Mouse (Mus musculus): ENCODE data around the gene Cnga3. TPM values are rescaled to one million over a fixed set of nuclear protein-coding genes. Genes with fewer than 3 reads are reported as not detected.

Cnga3 gene
- total and polyA plus RNA-seq, 2 experiments from 2014 or later, result 0.10 to 3.0 TPM

DNA sequence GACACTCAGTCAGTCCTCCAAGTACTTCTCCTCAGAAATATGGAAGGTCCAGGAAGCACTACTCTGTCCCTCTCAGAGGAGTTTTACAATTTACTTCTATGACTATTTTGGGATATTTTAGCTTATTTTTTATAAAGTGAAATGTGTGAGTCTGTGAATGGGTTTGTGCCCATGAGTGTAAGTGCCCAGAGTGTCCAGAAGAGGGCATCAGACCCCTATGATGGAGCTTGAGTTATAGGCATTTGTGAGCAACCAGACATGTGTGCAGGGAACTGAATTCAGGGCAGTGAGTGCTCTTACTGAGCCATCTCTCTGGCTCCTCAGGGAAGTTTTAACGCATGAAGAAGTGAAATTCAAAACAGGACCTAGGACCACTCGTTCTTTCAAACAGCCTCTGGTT lies 44.2 kb downstream of the Cnga3 start:
- WGBS, result 96% methylated on average over 2 of the region's 2 CpGs
- Histone ChIP-seq H3K9ac (replicated peaks; ENCODE audit: low read length) (no peak overlapping the region), H3K4me1 (ENCODE audit: insufficient read depth, low read length) (no peaks in the 10 kb centered on the region), H3K27me3 (ENCODE audit: insufficient read depth, low read length) (no peaks in the 10 kb centered on the region), H3K4me3 (ENCODE audit: low read length) (no peak overlapping the region), H3K4me2 (ENCODE audit: low read depth, low read length) (no peak overlapping the region), H3K27ac (no peak overlapping the region), H3K36me3 (ENCODE audit: insufficient read depth, low read length) (no peaks in the 10 kb centered on the region), H3K9me3 (ENCODE audit: low read length) (no peaks in the 10 kb centered on the region)
- TF ChIP-seq CTCF (IDR thresholded peaks at IDR 0.05; ENCODE audit: low read depth), result no peak
- ATAC-seq, result no peak
- no peak for DNase-seq (ENCODE audit: low spot score)

DNA sequence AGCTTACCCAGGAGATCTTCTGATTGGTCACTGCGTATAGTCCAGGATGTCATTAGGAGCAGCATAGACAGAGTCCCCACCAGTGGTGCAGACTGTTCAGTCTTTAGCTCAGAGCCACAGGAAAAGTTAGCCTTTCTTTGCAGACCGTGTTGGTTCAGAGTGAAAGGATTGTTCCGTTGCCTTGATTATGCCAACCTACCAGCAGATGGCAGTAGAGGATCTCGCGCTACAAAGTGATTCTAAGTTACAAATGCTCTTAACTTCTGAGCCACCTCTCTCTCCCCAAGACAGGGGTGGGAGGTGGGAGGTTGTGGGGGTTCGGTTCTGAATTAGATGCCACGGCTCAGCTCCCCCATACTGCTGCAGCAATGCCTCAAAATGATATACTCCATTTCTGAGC lies 58.2 kb downstream of the Cnga3 start:
- Histone ChIP-seq H3K36me3 (ENCODE audit: insufficient read depth, low read length) (no peaks in the 10 kb centered on the region), H3K4me1 (ENCODE audit: insufficient read depth, low read length) (no peaks in the 10 kb centered on the region), H3K27me3 (ENCODE audit: insufficient read depth, low read length) (no peaks in the 10 kb centered on the region), H3K27ac (no peak overlapping the region), H3K9ac (replicated peaks; ENCODE audit: low read length) (no peak overlapping the region), H3K4me3 (ENCODE audit: low read length) (no peak overlapping the region), H3K4me2 (ENCODE audit: low read depth, low read length) (no peak overlapping the region), H3K9me3 (ENCODE audit: low read length) (no peaks in the 10 kb centered on the region)
- WGBS, result 7% methylated on average over 7 of the region's 7 CpGs
- peak; percentile 96 for TF ChIP-seq CTCF (IDR thresholded peaks at IDR 0.05; ENCODE audit: low read depth)
- ATAC-seq (peak; percentile 70), DNase-seq (ENCODE audit: low spot score) (peak; percentile 88)

DNA sequence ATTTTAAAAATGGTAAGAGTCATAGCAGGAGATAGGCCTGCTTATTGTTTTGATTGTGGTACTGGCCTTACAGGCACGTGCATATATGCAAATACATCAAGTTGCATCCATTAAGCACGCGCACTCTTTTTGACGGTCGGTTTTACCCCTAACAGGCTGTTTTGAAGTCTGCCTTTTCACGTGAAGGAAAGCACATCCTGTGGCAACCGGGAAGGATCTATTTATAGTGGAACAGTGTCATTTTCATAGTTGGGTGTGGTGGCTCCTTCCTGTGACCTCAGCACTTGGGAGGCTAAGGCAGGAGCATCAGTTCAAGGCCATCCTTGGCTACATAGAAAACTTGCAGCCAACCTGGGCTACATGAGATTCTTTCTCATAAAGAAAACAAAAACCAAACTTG lies 72.3 kb downstream of the Cnga3 start:
- Histone ChIP-seq H3K27ac (no peak overlapping the region), H3K9ac (replicated peaks; ENCODE audit: low read length) (no peak overlapping the region), H3K36me3 (ENCODE audit: insufficient read depth, low read length) (no peaks in the 10 kb centered on the region), H3K4me3 (ENCODE audit: low read length) (no peak overlapping the region), H3K9me3 (ENCODE audit: low read length) (no peaks in the 10 kb centered on the region), H3K4me1 (ENCODE audit: insufficient read depth, low read length) (peaks cover 2% of the 10 kb centered on the region; the same call in 1 of the 2 replicates), H3K27me3 (ENCODE audit: insufficient read depth, low read length) (no peaks in the 10 kb centered on the region), H3K4me2 (ENCODE audit: low read depth, low read length) (no peak overlapping the region)
- ATAC-seq, result no peak
- 74% methylated on average over 7 of the region's 7 CpGs for WGBS
- DNase-seq (ENCODE audit: low spot score), result no peak
- TF ChIP-seq CTCF (IDR thresholded peaks at IDR 0.05; ENCODE audit: low read depth), result no peak

DNA sequence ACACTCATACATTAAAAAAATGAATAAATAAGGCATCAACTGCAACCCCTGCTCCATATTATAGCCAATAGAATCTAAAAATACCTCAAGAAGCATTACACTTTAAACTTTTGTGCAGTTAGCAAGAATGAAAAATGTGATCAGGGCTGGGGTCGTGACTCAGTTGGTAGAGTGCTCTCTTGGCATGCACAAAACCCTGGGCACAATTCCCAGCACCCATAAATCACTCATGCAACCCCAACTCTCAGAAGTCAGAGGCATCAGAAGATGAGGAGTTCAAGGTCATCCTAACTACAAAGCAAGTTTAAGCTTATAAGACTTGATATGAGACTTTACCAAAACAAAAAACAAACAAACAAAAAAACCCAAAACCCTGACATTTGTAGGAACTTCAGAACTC lies 73.5 kb downstream of the Cnga3 start:
- 79% methylated on average over 1 of the region's 1 CpGs for WGBS
- no peak for ATAC-seq
- Histone ChIP-seq H3K9ac (replicated peaks; ENCODE audit: low read length) (no peak overlapping the region), H3K27ac (no peak overlapping the region), H3K36me3 (ENCODE audit: insufficient read depth, low read length) (no peaks in the 10 kb centered on the region), H3K4me2 (ENCODE audit: low read depth, low read length) (0 out of 2 replicates have a peak overlapping the region, but pooled peaks have one; percentile 16), H3K9me3 (ENCODE audit: low read length) (no peaks in the 10 kb centered on the region), H3K27me3 (ENCODE audit: insufficient read depth, low read length) (no peaks in the 10 kb centered on the region), H3K4me3 (ENCODE audit: low read length) (no peak overlapping the region), H3K4me1 (ENCODE audit: insufficient read depth, low read length) (peaks cover 2% of the 10 kb centered on the region; the same call in 1 of the 2 replicates)
- DNase-seq (ENCODE audit: low spot score), result no peak
- TF ChIP-seq CTCF (IDR thresholded peaks at IDR 0.05; ENCODE audit: low read depth), result no peak

DNA sequence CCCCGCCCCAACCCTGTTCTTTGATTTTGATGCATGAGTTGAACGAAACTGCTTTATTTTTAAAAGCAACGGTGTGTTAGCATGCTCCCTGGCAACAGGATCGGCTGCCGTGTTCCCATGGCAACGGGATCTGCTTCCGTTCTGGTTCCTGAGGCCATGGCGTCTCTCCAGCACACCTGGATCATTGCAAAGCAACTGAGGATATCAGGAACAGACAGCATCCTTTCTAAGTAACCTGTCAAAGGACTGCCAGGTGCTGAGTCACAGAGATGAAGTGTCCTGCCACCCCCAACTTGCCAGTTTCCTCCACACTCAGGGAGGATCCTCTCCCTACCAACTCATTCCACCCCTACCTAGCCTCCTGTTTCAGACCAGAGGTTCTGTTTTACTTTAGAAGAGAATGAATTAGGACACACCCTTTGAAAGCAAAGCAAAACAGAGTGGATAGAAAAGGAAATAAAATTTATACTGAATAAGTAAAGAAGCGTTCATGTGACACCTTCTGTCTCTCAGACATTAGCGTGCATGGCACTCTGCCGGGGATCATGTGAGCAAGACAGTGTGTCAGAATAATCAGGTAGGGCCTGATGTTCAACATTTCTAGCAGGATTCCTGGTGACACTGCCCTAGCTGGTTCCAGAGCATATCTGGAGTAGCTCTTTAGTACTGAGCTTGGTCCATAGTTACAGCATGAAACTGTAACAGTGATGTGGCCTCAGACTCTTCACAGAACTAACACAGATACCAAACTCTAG lies 74.1 kb downstream of the Cnga3 start:
- peak overlapping the region; percentile 58; the same call in 1 of the 2 replicates for H3K27ac ChIP-seq
- ATAC-seq (no peak; the same call in 1 of the 2 replicates), DNase-seq (ENCODE audit: low spot score) (peak; percentile 84)
- peaks cover 2% of the 10 kb centered on the region; the same call in 1 of the 2 replicates for H3K4me1 ChIP-seq (ENCODE audit: insufficient read depth, low read length)
- no peak overlapping the region for H3K4me3 ChIP-seq (ENCODE audit: low read length)
- 37% methylated on average over 11 of the region's 11 CpGs for WGBS
- H3K27me3 ChIP-seq (ENCODE audit: insufficient read depth, low read length), result no peaks in the 10 kb centered on the region
- no peak for TF ChIP-seq CTCF (IDR thresholded peaks at IDR 0.05; ENCODE audit: low read depth)
- H3K36me3 ChIP-seq (ENCODE audit: insufficient read depth, low read length), result no peaks in the 10 kb centered on the region
- no peaks in the 10 kb centered on the region for H3K9me3 ChIP-seq (ENCODE audit: low read length)
- 0 out of 2 replicates have a peak overlapping the region, but pooled peaks have one; percentile 16 for H3K4me2 ChIP-seq (ENCODE audit: low read depth, low read length)
- H3K9ac ChIP-seq (replicated peaks; ENCODE audit: low read length), result no peak overlapping the region

DNA sequence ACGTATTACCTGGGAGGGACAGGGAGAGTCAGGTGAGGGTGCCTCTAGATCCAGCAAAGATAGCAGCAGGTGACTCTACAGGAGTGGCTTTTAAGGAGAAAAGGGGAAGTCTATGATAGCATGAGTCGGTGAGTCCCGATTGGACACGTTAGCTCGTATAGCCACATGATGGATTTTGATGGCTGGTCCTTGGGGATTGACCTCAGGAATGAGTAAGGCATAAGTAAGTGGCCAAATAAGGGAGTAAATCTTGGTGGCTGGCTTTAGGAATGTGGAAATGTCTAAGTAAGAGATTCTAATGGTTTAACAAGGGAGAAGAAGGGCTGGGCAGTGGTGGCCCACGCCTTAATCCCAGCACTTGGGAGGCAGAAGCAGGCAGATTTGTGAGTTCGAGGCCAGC lies 74.7 kb downstream of the Cnga3 start:
- Histone ChIP-seq H3K9me3 (ENCODE audit: low read length) (no peaks in the 10 kb centered on the region), H3K27ac (peak overlapping the region; percentile 58; the same call in 1 of the 2 replicates), H3K9ac (replicated peaks; ENCODE audit: low read length) (no peak overlapping the region), H3K4me1 (ENCODE audit: insufficient read depth, low read length) (peaks cover 2% of the 10 kb centered on the region; the same call in 1 of the 2 replicates), H3K4me3 (ENCODE audit: low read length) (no peak overlapping the region), H3K36me3 (ENCODE audit: insufficient read depth, low read length) (no peaks in the 10 kb centered on the region), H3K27me3 (ENCODE audit: insufficient read depth, low read length) (no peaks in the 10 kb centered on the region), H3K4me2 (ENCODE audit: low read depth, low read length) (no peak overlapping the region)
- ATAC-seq (no peak; the same call in 1 of the 2 replicates), DNase-seq (ENCODE audit: low spot score) (no peak)
- WGBS, result 89% methylated on average over 7 of the region's 7 CpGs
- no peak for TF ChIP-seq CTCF (IDR thresholded peaks at IDR 0.05; ENCODE audit: low read depth)

DNA sequence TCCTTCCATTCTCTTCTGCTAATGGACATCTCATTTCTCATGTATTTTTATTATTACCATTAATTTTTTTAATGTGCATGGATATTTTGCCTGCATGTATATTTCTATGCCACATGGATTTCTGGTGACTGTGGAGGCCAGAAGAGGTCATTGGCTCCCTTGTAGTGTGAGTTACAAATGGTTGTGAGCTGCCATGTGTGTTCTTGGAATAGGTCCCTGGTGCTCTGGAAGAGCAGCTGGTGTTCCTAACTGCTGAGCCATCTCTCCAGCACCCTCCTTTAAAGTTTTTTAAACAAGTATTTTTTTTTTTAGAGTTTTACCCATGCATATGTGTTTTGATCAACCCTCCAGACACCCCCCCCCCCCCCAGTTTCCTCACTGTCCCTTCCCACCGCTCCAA lies 82.2 kb downstream of the Cnga3 start:
- H3K4me1 ChIP-seq (ENCODE audit: insufficient read depth, low read length), result peaks cover 10% of the 10 kb centered on the region; the same call in 1 of the 2 replicates
- no peaks in the 10 kb centered on the region for H3K27me3 ChIP-seq (ENCODE audit: insufficient read depth, low read length)
- H3K9ac ChIP-seq (replicated peaks; ENCODE audit: low read length), result no peak overlapping the region
- TF ChIP-seq CTCF (IDR thresholded peaks at IDR 0.05; ENCODE audit: low read depth), result no peak
- no peak overlapping the region for H3K27ac ChIP-seq
- ATAC-seq, result no peak
- DNase-seq (ENCODE audit: low spot score), result no peak
- H3K4me2 ChIP-seq (ENCODE audit: low read depth, low read length), result no peak overlapping the region
- no peak overlapping the region for H3K4me3 ChIP-seq (ENCODE audit: low read length)
- H3K9me3 ChIP-seq (ENCODE audit: low read length), result no peaks in the 10 kb centered on the region
- no peaks in the 10 kb centered on the region for H3K36me3 ChIP-seq (ENCODE audit: insufficient read depth, low read length)
- WGBS, result 50% methylated on average over 1 of the region's 1 CpGs

All from hindbrain, postnatal 0 days (tissue).